Mouse (Mus musculus): ENCODE measurements around the gene D6Ertd527e. TPM values are rescaled to one million over a fixed set of nuclear protein-coding genes. Genes with fewer than 3 reads are reported as not detected.

The D6Ertd527e gene
- total and polyA plus RNA-seq, 2 experiments from 2014 or later: 0.08 TPM; not detected in 1

DNA sequence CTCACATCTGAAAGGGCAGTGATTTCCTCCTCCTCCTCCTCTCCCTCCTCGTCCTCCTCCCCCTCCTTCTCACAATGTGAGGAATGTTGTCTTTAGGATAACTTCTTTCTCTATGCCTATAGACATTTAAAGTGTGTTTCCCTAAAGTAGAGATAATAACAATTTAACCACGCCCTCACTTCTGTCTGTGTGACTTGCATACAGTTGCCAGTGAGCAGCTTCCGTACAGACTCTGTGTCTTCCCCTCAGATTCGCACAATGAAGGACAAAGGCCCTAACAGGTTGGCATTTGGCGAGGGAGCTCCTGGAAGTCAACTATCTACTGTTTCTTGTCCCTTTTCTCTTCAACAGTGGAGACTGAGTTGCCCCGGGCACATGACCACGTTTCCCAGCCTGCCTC is 45.9 kb downstream of the D6Ertd527e start:
- ATAC-seq (ENCODE audit: insufficient read depth, low read depth): no peak
- no peak overlapping the region for H3K27ac ChIP-seq (ENCODE audit: low read depth)
- DNase-seq (ENCODE audit: low spot score): no peak
- no peak overlapping the region for H3K9ac ChIP-seq (replicated peaks; ENCODE audit: low read depth, low read length)
- no peaks in the 10 kb centered on the region for H3K36me3 ChIP-seq (replicated peaks; ENCODE audit: control insufficient read depth, insufficient read depth, low read length)
- WGBS: 63% methylated on average over 7 of the region's 7 CpGs
- no peaks in the 10 kb centered on the region for H3K4me1 ChIP-seq (ENCODE audit: control insufficient read depth, insufficient read depth)
- H3K9me3 ChIP-seq (replicated peaks; ENCODE audit: control insufficient read depth, low read length): no peaks in the 10 kb centered on the region
- no peak overlapping the region for H3K4me3 ChIP-seq (ENCODE audit: low read depth, low read length)
- no peak for TF ChIP-seq EP300 (IDR thresholded peaks at IDR 0.05; ENCODE audit: low read depth)
- TF ChIP-seq CTCF (IDR thresholded peaks at IDR 0.05; ENCODE audit: low read depth): no peak
- no peak overlapping the region for H3K4me2 ChIP-seq (ENCODE audit: low read depth, low read length)
- H3K27me3 ChIP-seq (ENCODE audit: control insufficient read depth, insufficient read depth, low read length): no peaks in the 10 kb centered on the region

DNA sequence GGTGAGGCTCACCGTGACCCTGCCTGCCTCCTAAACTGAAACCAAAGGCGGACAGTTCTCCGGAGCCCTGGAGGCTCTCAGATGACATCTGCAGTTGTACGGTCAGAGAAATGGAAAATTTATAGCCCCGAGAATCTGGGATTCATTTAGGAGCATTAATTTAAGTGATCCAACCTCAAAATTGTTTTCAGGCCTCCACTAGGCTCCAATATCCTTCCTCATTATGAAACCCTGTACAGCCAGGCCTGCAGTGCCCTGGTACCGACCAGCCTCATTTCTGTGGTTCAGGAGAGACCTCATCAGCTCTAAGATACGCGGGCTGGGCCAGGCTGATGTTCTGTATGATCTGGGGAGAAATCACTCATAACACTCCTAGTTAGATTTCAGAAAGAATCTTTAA is 46.9 kb downstream of the D6Ertd527e start:
- no peak overlapping the region for H3K27ac ChIP-seq (ENCODE audit: low read depth)
- no peaks in the 10 kb centered on the region for H3K9me3 ChIP-seq (replicated peaks; ENCODE audit: control insufficient read depth, low read length)
- H3K4me3 ChIP-seq (ENCODE audit: low read depth, low read length): no peak overlapping the region
- DNase-seq (ENCODE audit: low spot score) (no peak), ATAC-seq (ENCODE audit: insufficient read depth, low read depth) (no peak)
- 92% methylated on average over 8 of the region's 8 CpGs for WGBS
- H3K9ac ChIP-seq (replicated peaks; ENCODE audit: low read depth, low read length): no peak overlapping the region
- TF ChIP-seq EP300 (IDR thresholded peaks at IDR 0.05; ENCODE audit: low read depth) (no peak), CTCF (IDR thresholded peaks at IDR 0.05; ENCODE audit: low read depth) (no peak)
- H3K36me3 ChIP-seq (replicated peaks; ENCODE audit: control insufficient read depth, insufficient read depth, low read length): no peaks in the 10 kb centered on the region
- no peak overlapping the region for H3K4me2 ChIP-seq (ENCODE audit: low read depth, low read length)
- no peaks in the 10 kb centered on the region for H3K27me3 ChIP-seq (ENCODE audit: control insufficient read depth, insufficient read depth, low read length)
- no peaks in the 10 kb centered on the region for H3K4me1 ChIP-seq (ENCODE audit: control insufficient read depth, insufficient read depth)

DNA sequence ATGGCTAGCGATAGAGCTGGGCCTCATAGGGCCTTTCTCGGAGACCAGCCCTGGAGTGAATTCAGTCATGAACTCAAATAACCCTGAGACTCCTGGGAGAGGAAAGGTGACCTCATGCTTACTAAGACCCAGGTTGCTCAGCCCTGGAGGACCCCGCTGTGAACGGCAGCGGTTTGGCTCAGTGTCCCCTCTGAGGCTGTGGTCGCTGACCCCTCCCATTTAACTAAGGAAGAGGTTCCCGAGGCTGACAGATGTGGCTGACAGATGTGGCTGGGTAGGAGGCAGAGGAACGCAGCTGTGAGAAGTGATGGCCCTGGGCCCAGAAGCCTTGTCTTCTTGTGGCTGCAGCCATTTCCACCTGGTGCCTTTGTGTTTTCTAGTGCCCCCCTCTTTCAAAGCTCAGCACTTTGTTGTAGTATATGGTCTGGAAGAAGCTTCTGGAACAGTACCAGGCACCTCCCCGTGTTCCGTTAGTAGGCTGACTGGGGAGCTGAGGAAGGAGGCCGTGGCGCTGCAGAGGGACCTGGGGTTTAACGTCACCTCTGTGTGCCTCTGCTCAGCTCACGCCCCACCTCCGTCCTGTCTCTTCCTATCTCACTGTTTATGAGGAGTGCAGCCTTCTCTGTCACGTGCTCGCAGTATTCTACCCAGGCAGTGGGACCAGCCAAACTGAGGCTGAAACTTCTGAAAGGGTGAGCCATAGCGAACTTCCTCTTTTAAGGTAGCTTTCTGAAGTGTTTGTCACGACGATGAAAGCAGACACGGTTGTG is 48.1 kb downstream of the D6Ertd527e start:
- H3K4me3 ChIP-seq (ENCODE audit: low read depth, low read length): no peak overlapping the region
- TF ChIP-seq CTCF (IDR thresholded peaks at IDR 0.05; ENCODE audit: low read depth) (no peak), EP300 (IDR thresholded peaks at IDR 0.05; ENCODE audit: low read depth) (no peak)

DNA sequence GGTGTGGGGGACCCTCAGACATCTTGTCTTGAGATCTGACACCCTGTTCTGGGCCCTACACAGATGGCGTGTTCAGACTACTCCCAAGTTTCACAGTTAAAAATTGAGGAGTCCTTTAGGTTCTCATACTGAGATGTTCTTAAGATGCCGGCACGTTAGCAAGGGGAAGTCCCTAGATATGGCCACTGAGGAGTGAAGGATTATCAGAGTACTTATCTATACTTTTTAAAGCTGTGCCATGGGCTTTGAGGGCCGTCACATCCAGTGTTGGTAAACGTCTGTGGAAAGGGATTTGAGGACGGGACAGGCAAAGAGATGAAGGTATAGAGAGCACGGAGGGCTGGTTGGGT is 48.7 kb downstream of the D6Ertd527e start:
- H3K9me3 ChIP-seq (replicated peaks; ENCODE audit: control insufficient read depth, low read length): no peaks in the 10 kb centered on the region
- H3K36me3 ChIP-seq (replicated peaks; ENCODE audit: control insufficient read depth, insufficient read depth, low read length): no peaks in the 10 kb centered on the region
- H3K4me1 ChIP-seq (ENCODE audit: control insufficient read depth, insufficient read depth): no peaks in the 10 kb centered on the region
- TF ChIP-seq CTCF (IDR thresholded peaks at IDR 0.05; ENCODE audit: low read depth) (no peak), EP300 (IDR thresholded peaks at IDR 0.05; ENCODE audit: low read depth) (no peak)
- no peak overlapping the region for H3K4me3 ChIP-seq (ENCODE audit: low read depth, low read length)
- peak overlapping the region; percentile 4; the same call in 1 of the 2 replicates for H3K27ac ChIP-seq (ENCODE audit: low read depth)
- DNase-seq (ENCODE audit: low spot score): no peak
- 69% methylated on average over 7 of the region's 7 CpGs for WGBS
- H3K4me2 ChIP-seq (ENCODE audit: low read depth, low read length): no peak overlapping the region
- no peaks in the 10 kb centered on the region for H3K27me3 ChIP-seq (ENCODE audit: control insufficient read depth, insufficient read depth, low read length)
- no peak overlapping the region for H3K9ac ChIP-seq (replicated peaks; ENCODE audit: low read depth, low read length)
- no peak for ATAC-seq (ENCODE audit: insufficient read depth, low read depth)

More for the DNA sequence above, 48.1 kb downstream of the D6Ertd527e start:
- peak overlapping the region; percentile 48; the same call in 1 of the 2 replicates for H3K27ac ChIP-seq (ENCODE audit: low read depth)
- no peaks in the 10 kb centered on the region for H3K9me3 ChIP-seq (replicated peaks; ENCODE audit: control insufficient read depth, low read length)
- no peak for DNase-seq (ENCODE audit: low spot score)
- H3K4me1 ChIP-seq (ENCODE audit: control insufficient read depth, insufficient read depth): no peaks in the 10 kb centered on the region
- no peak; the same call in 1 of the 2 replicates for ATAC-seq (ENCODE audit: insufficient read depth, low read depth)
- no peaks in the 10 kb centered on the region for H3K36me3 ChIP-seq (replicated peaks; ENCODE audit: control insufficient read depth, insufficient read depth, low read length)
- H3K4me2 ChIP-seq (ENCODE audit: low read depth, low read length): no peak overlapping the region
- no peak overlapping the region for H3K9ac ChIP-seq (replicated peaks; ENCODE audit: low read depth, low read length)
- WGBS: 57% methylated on average over 21 of the region's 21 CpGs
- no peaks in the 10 kb centered on the region for H3K27me3 ChIP-seq (ENCODE audit: control insufficient read depth, insufficient read depth, low read length)

DNA sequence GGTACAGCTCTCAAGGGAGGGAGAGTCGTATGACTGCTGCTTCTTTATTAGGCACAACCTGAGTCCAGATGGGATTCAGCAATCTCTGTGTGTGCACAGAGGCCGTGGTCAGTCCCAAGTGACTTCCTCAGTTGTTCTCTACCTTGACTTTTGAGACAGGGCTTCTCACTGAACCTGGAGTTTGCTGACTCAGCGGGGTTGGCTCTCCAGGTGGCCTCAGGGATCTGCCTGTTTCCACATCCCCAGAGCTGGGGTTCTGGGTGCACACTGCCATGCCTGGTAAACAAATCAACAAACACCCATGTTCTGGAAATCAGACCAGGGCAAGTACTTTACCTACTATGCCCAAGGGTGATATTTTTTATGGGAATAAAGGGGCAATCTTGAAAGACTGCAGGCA is 49.3 kb downstream of the D6Ertd527e start:
- TF ChIP-seq CTCF (IDR thresholded peaks at IDR 0.05; ENCODE audit: low read depth) (no peak), EP300 (IDR thresholded peaks at IDR 0.05; ENCODE audit: low read depth) (no peak)
- no peak for ATAC-seq (ENCODE audit: insufficient read depth, low read depth)
- H3K9me3 ChIP-seq (replicated peaks; ENCODE audit: control insufficient read depth, low read length): no peaks in the 10 kb centered on the region
- WGBS: 81% methylated on average over 3 of the region's 3 CpGs
- no peaks in the 10 kb centered on the region for H3K4me1 ChIP-seq (ENCODE audit: control insufficient read depth, insufficient read depth)
- no peak overlapping the region for H3K4me2 ChIP-seq (ENCODE audit: low read depth, low read length)
- H3K27ac ChIP-seq (ENCODE audit: low read depth): no peak overlapping the region
- no peak overlapping the region for H3K4me3 ChIP-seq (ENCODE audit: low read depth, low read length)
- no peak overlapping the region for H3K9ac ChIP-seq (replicated peaks; ENCODE audit: low read depth, low read length)
- DNase-seq (ENCODE audit: low spot score): no peak
- H3K36me3 ChIP-seq (replicated peaks; ENCODE audit: control insufficient read depth, insufficient read depth, low read length): no peaks in the 10 kb centered on the region
- no peaks in the 10 kb centered on the region for H3K27me3 ChIP-seq (ENCODE audit: control insufficient read depth, insufficient read depth, low read length)
